Mouse (Mus musculus) heart, postnatal 4 days (tissue): ENCODE data around the gene Igsf8. TPM values are rescaled to one million over a fixed set of nuclear protein-coding genes. Genes with fewer than 3 reads are reported as not detected.

Experiments
- DNase-seq: peaks from one replicate; pipeline ENCODE4 v3.0.0; 2021
- total RNA-seq, 2 experiments: library from RNA; stranded (reverse); gene quantifications; 2 replicates each; pipeline ENCODE4 v1.2.3; 2021

The Igsf8 gene
- total RNA-seq, 2 experiments from 2014 or later = 19.1 to 20.1 TPM

GRCm38 (mm10) chr1:172325680-172326535 lies 64.5 kb downstream of the Igsf8 start:
- DNase-seq = peak; percentile 70

- no peak for DNase-seq
These were observed 65.2 kb downstream of the Igsf8 start for GRCm38 (mm10) chr1:172326684-172327083.

- DNase-seq = no peak
These were observed 66.0 kb downstream of the Igsf8 start for GRCm38 (mm10) chr1:172327206-172328001.

GRCm38 (mm10) chr1:172328041-172328440 lies 66.6 kb downstream of the Igsf8 start:
- no peak for DNase-seq

- DNase-seq = no peak
These were observed 67.0 kb downstream of the Igsf8 start for GRCm38 (mm10) chr1:172328461-172328860.

GRCm38 (mm10) chr1:172329131-172329530 lies 67.7 kb downstream of the Igsf8 start, which contains the start of gene Kcnj9:
Kcnj9 (minus strand) TSS chr1:172329318.
- DNase-seq = no peak

GRCm38 (mm10) chr1:172329616-172330015 lies 68.2 kb downstream of the Igsf8 start:
- no peak for DNase-seq

GRCm38 (mm10) chr1:172331422-172331947 lies 70.0 kb downstream of the Igsf8 start:
- no peak for DNase-seq

- DNase-seq = no peak
These were observed 71.5 kb downstream of the Igsf8 start for GRCm38 (mm10) chr1:172332925-172333324.

GRCm38 (mm10) chr1:172333512-172333911 lies 72.1 kb downstream of the Igsf8 start:
- DNase-seq = no peak

- DNase-seq = no peak
These were observed 74.4 kb downstream of the Igsf8 start for GRCm38 (mm10) chr1:172335804-172336203.

GRCm38 (mm10) chr1:172337411-172338185 lies 76.2 kb downstream of the Igsf8 start:
- no peak for DNase-seq

- peak; percentile 70 for DNase-seq
These were observed 79.4 kb downstream of the Igsf8 start, which contains the start of gene Kcnj10 for GRCm38 (mm10) chr1:172340729-172341321. Kcnj10 (plus strand) TSS chr1:172341210.

- no peak for DNase-seq
These were observed 79.9 kb downstream of the Igsf8 start for GRCm38 (mm10) chr1:172341386-172341785.

- no peak for DNase-seq
These were observed 81.3 kb downstream of the Igsf8 start for GRCm38 (mm10) chr1:172342729-172343128.

GRCm38 (mm10) chr1:172343914-172344313 lies 82.5 kb downstream of the Igsf8 start:
- DNase-seq = no peak

GRCm38 (mm10) chr1:172344820-172345219 lies 83.4 kb downstream of the Igsf8 start:
- DNase-seq = no peak

GRCm38 (mm10) chr1:172346707-172347106 lies 85.3 kb downstream of the Igsf8 start:
- DNase-seq = no peak

- DNase-seq = no peak
These were observed 85.9 kb downstream of the Igsf8 start for GRCm38 (mm10) chr1:172347382-172347781.

- no peak for DNase-seq
These were observed 88.1 kb downstream of the Igsf8 start for GRCm38 (mm10) chr1:172349504-172349903.

- no peak for DNase-seq
These were observed 88.7 kb downstream of the Igsf8 start for GRCm38 (mm10) chr1:172349916-172350812.
